ENCODE assay signal across 9 mouse cellular contexts in the genomic region with DNA sequence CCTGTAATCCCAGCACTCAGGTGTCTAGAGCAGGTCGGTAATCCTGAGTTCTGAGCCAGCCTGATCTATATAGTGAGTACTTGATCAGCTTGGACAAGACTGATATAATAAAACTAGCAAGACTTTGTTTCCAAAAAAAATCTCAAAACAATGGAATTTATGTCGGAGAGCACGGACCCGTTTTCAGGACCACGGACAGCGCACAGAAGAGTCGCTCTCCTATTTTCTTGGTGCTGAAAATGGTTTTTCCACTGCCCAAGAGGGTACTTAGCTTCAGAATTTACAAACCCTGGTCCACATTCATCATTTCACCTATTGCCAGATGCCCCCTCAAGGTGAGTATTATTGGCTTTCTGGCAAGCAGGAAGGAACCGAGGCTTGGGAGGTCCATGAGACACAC. TPM values are rescaled to one million over a fixed set of nuclear protein-coding genes. Genes with fewer than 3 reads are reported as not detected.
DNase-seq lines count a peak whose midpoint lies in the region; ATAC-seq and TF ChIP-seq lines count a peak whose summit lies in the region.
"Had no signal": no experiment of that assay in that cellular context is flagged by ENCODE, and none has a peak within 500 bp of the region (broad histone marks: within the 10 kb centered on the region; RNA-seq: fewer than 3 reads in every experiment).

No protein-coding gene starts in this region.

- H3K9me3 ChIP-seq in hindbrain, embryonic 13.5 days, result no peaks in the 10 kb centered on the region
- H3K9me3 ChIP-seq in hindbrain, embryonic 16.5 days (ENCODE audit: control insufficient read depth, low read length), result no peaks in the 10 kb centered on the region
- no peaks in the 10 kb centered on the region for H3K9me3 ChIP-seq in stomach, postnatal 0 days (ENCODE audit: control insufficient read depth, low read length)

- H3K9ac ChIP-seq in hindbrain, embryonic 13.5 days, result no peak overlapping the region
- no peak overlapping the region for H3K9ac ChIP-seq in hindbrain, embryonic 16.5 days (ENCODE audit: low read depth, low read length)
- no peak overlapping the region for H3K9ac ChIP-seq in stomach, postnatal 0 days (ENCODE audit: low read length)

- WGBS in hindbrain, embryonic 13.5 days, result 6% methylated on average over 8 of the region's 8 CpGs
- WGBS in hindbrain, embryonic 16.5 days, result 7% methylated on average over 8 of the region's 8 CpGs
- 2% methylated on average over 8 of the region's 8 CpGs for WGBS in stomach, postnatal 0 days

- peak; percentile 41 for DNase-seq in urinary bladder, postnatal 25 days (ENCODE audit: low spot score)
- no peak for DNase-seq in urinary bladder, postnatal 4 days (ENCODE audit: low spot score in 2 of 2)
- DNase-seq in forelimb bud, embryonic 11.5 days (ENCODE audit: low read depth, low spot score), result peak; percentile 59
- peak; percentile 28 for DNase-seq in stomach, postnatal 0 days (ENCODE audit: low spot score)
- DNase-seq in layer of hippocampus, adult 8-10 months (ENCODE audit: low spot score in 2 of 2), result no peak
- no peak for DNase-seq in cerebellum, postnatal 36 days

- H3K27ac ChIP-seq in hindbrain, embryonic 13.5 days, result no peak overlapping the region
- H3K27ac ChIP-seq in hindbrain, embryonic 16.5 days (ENCODE audit: low read depth, low read length), result no peak overlapping the region
- no peak overlapping the region for H3K27ac ChIP-seq in stomach, postnatal 0 days (replicated peaks)

- H3K4me2 ChIP-seq in hindbrain, embryonic 13.5 days, result peak overlapping the region; percentile 77; the same call in 1 of the 2 replicates
- no peak overlapping the region for H3K4me2 ChIP-seq in hindbrain, embryonic 16.5 days (ENCODE audit: low read length)
- H3K4me2 ChIP-seq in stomach, postnatal 0 days (replicated peaks; ENCODE audit: low read depth), result no peak overlapping the region

- H3K36me3 ChIP-seq in hindbrain, embryonic 13.5 days, result no peaks in the 10 kb centered on the region
- H3K36me3 ChIP-seq in hindbrain, embryonic 16.5 days (ENCODE audit: control insufficient read depth, insufficient read depth, low read length), result no peaks in the 10 kb centered on the region
- H3K36me3 ChIP-seq in stomach, postnatal 0 days (ENCODE audit: control insufficient read depth, insufficient read depth, low read length), result no peaks in the 10 kb centered on the region

- no peak for ATAC-seq in hindbrain, embryonic 13.5 days (ENCODE audit: low FRiP score)
- no peak for ATAC-seq in hindbrain, embryonic 16.5 days
- ATAC-seq in stomach, postnatal 0 days (ENCODE audit: low FRiP score, low TSS enrichment), result no peak

- TF ChIP-seq EP300 in stomach, postnatal 0 days (optimal IDR thresholded peaks at IDR 0.05), result no peak

- peak overlapping the region; percentile 66 for H3K4me3 ChIP-seq in hindbrain, embryonic 13.5 days
- no peak overlapping the region for H3K4me3 ChIP-seq in hindbrain, embryonic 16.5 days (ENCODE audit: low read length)
- no peak overlapping the region for H3K4me3 ChIP-seq in stomach, postnatal 0 days (ENCODE audit: low read depth, low read length)

- no peak for TF ChIP-seq CTCF in stomach, postnatal 0 days (IDR thresholded peaks at IDR 0.05; ENCODE audit: low read depth)

- H3K4me1 ChIP-seq in hindbrain, embryonic 13.5 days (replicated peaks), result peaks cover 68% of the 10 kb centered on the region
- peaks cover 36% of the 10 kb centered on the region for H3K4me1 ChIP-seq in hindbrain, embryonic 16.5 days (ENCODE audit: control insufficient read depth, insufficient read depth, low read depth, low read length)
- H3K4me1 ChIP-seq in stomach, postnatal 0 days (replicated peaks; ENCODE audit: control insufficient read depth, insufficient read depth), result peaks cover 3% of the 10 kb centered on the region; the same call in 1 of the 2 replicates

- H3K27me3 ChIP-seq in hindbrain, embryonic 13.5 days, result peaks cover 24% of the 10 kb centered on the region
- no peaks in the 10 kb centered on the region for H3K27me3 ChIP-seq in hindbrain, embryonic 16.5 days (replicated peaks; ENCODE audit: control insufficient read depth, insufficient read depth, low read length)
- H3K27me3 ChIP-seq in stomach, postnatal 0 days (ENCODE audit: control insufficient read depth, insufficient read depth, low read length), result no peaks in the 10 kb centered on the region; the same call in 1 of the 2 replicates

RNA-seq across cellular contexts. Expression of gene Gprin1, which starts 1.0 kb away (rescaled TPM):
- 6.5 and 6.9 TPM in 2 replicates for polyA plus RNA-seq in hindbrain, embryonic 13.5 days (2015; fragmentation: Nextera tagmentation; extraction: Ambion mirVana)
- 4.5 and 5.7 TPM in 2 replicates for polyA plus RNA-seq in hindbrain, embryonic 16.5 days (2015; fragmentation: Nextera tagmentation; extraction: Ambion mirVana)
- polyA plus RNA-seq in stomach, postnatal 0 days (2015; fragmentation: Nextera tagmentation; extraction: Ambion mirVana), result 0.27 and 0.31 TPM in 2 replicates
- total RNA-seq in layer of hippocampus, adult 8-10 months (2022), result 100 to 1,000 TPM; 123 to 141 (median 132) TPM

RNA-seq across cellular contexts. Expression of gene Sncb, which starts 15.7 kb away (rescaled TPM):
- 18.7 and 20.8 TPM in 2 replicates for polyA plus RNA-seq in hindbrain, embryonic 13.5 days (2015; fragmentation: Nextera tagmentation; extraction: Ambion mirVana)
- polyA plus RNA-seq in hindbrain, embryonic 16.5 days (2015; fragmentation: Nextera tagmentation; extraction: Ambion mirVana), result 130 and 157 TPM in 2 replicates
- 0.29 and 0.61 TPM in 2 replicates for polyA plus RNA-seq in stomach, postnatal 0 days (2015; fragmentation: Nextera tagmentation; extraction: Ambion mirVana)
- 100 to 1,000 TPM; 652 to 713 (median 673) TPM for total RNA-seq in layer of hippocampus, adult 8-10 months (2022)

RNA-seq across cellular contexts. Expression of gene Eif4e1b, which starts 33.1 kb away (rescaled TPM):
- not detected in 2 replicates for polyA plus RNA-seq in hindbrain, embryonic 13.5 days (2015; fragmentation: Nextera tagmentation; extraction: Ambion mirVana)
- not detected in 2 replicates for polyA plus RNA-seq in hindbrain, embryonic 16.5 days (2015; fragmentation: Nextera tagmentation; extraction: Ambion mirVana)
- not detected in 2 replicates for polyA plus RNA-seq in stomach, postnatal 0 days (2015; fragmentation: Nextera tagmentation; extraction: Ambion mirVana)
- under 1 TPM in 1 of 4 experiments, not detected in 3; 0.35 TPM for total RNA-seq in layer of hippocampus, adult 8-10 months (2022)
- polyA plus RNA-seq: large intestine, adult 2 months had no signal

RNA-seq across cellular contexts. Expression of gene Tspan17, which starts 38.5 kb away (rescaled TPM):
- polyA plus RNA-seq in hindbrain, embryonic 13.5 days (2015; fragmentation: Nextera tagmentation; extraction: Ambion mirVana), result 50.4 and 54.0 TPM in 2 replicates
- 105 and 131 TPM in 2 replicates for polyA plus RNA-seq in hindbrain, embryonic 16.5 days (2015; fragmentation: Nextera tagmentation; extraction: Ambion mirVana)
- polyA plus RNA-seq in stomach, postnatal 0 days (2015; fragmentation: Nextera tagmentation; extraction: Ambion mirVana), result 15.4 and 16.8 TPM in 2 replicates
- total RNA-seq in layer of hippocampus, adult 8-10 months (2022), result 10 to 100 TPM; 79.3 to 92.1 (median 82.9) TPM

RNA-seq across cellular contexts. Expression of gene Cdhr2, which starts 49.4 kb away (rescaled TPM):
- 0.08 and 0.14 TPM in 2 replicates for polyA plus RNA-seq in hindbrain, embryonic 13.5 days (2015; fragmentation: Nextera tagmentation; extraction: Ambion mirVana)
- polyA plus RNA-seq in hindbrain, embryonic 16.5 days (2015; fragmentation: Nextera tagmentation; extraction: Ambion mirVana), result 0.16 and 0.21 TPM in 2 replicates
- 1.8 and 3.1 TPM in 2 replicates for polyA plus RNA-seq in stomach, postnatal 0 days (2015; fragmentation: Nextera tagmentation; extraction: Ambion mirVana)
- total RNA-seq in layer of hippocampus, adult 8-10 months (2022), result under 1 TPM; 0.27 to 0.54 (median 0.37) TPM

Comparison
In these comparisons a context has a peak if more than half of its experiments do, and no peak if none do; other contexts are left out.
1. DNase-seq: peak in urinary bladder, postnatal 25 days (single experiment), forelimb bud, embryonic 11.5 days (single experiment) and stomach, postnatal 0 days (single experiment); none in urinary bladder, postnatal 4 days (0 of 2), layer of hippocampus, adult 8-10 months (0 of 2) and cerebellum, postnatal 36 days (0 of 2).
2. RNA of gene Sncb, which starts 15.7 kb away (polyA plus RNA-seq): 130 to 157 TPM in hindbrain, embryonic 16.5 days and 18.7 to 20.8 TPM in hindbrain, embryonic 13.5 days; 0.29 to 0.61 TPM in stomach, postnatal 0 days; every median in the first group is over 10 times any median in the second.